Mouse (Mus musculus) cerebellum, adult 2 months (tissue): ENCODE data around the gene Vmn2r88. TPM values are rescaled to one million over a fixed set of nuclear protein-coding genes. Genes with fewer than 3 reads are reported as not detected.
"Not testable (repeated sequence)": the region's sequence is repeated elsewhere in the genome, so short reads cannot be mapped to it uniquely, and the experiment has no call there.

Experiments used
- DNase-seq, 2 experiments: peaks; one replicate each; pipeline ENCODE4 v3.0.0; 2021
- H3K27ac ChIP-seq: fragments of 200-500 bp; 2 replicates; pipeline ENCODE4 v1.5.1; 2012; ENCODE audit warnings: low read length, control low read depth, inconsistent platforms; ENCODE audit not compliant: insufficient read depth
- H3K27me3 ChIP-seq: fragments of 200-500 bp; 2 replicates; pipeline ENCODE4 v1.6.1; 2012; ENCODE audit warnings: inconsistent platforms, mild to moderate bottlenecking, low read length, moderate library complexity; ENCODE audit not compliant: control insufficient read depth, insufficient read depth
- H3K4me1 ChIP-seq: fragments of 200-500 bp; 2 replicates; pipeline ENCODE4 v1.6.1; 2011; ENCODE audit warnings: low read length; ENCODE audit not compliant: control insufficient read depth, insufficient read depth
- H3K4me3 ChIP-seq: fragments of 200-500 bp; replicated peaks from 2 replicates; pipeline ENCODE3; 2011; ENCODE audit warnings: mild to moderate bottlenecking, low read depth, low read length, control low read depth; ENCODE audit not compliant: insufficient read depth
- CTCF ChIP-seq: fragments of 200-500 bp; IDR thresholded peaks from 2 replicates; pipeline ENCODE4 v1.5.1; 2011; ENCODE audit warnings: low read depth, mild to moderate bottlenecking, control low read depth, low read length, moderate library complexity, borderline replicate concordance; ENCODE audit not compliant: insufficient read depth
- POLR2A ChIP-seq: fragments of 200-500 bp; IDR thresholded peaks from 2 replicates; pipeline ENCODE4 v1.6.1; 2011; ENCODE audit warnings: low read length, control low read depth, borderline replicate concordance; ENCODE audit not compliant: insufficient read depth
- WGBS: fragments of 180-500 bp; shearing (Covaris S2); methylation state at CpG from one replicate; pipeline ENCODE4 v1.1.7; 2018; 5-methylcytosine and 5-hydroxymethylcytosine counted together
- polyA plus RNA-seq: library from polyadenylated mRNA; depleted of rRNA; stranded (reverse); fragments of >200 nt; gene quantifications from 2 replicates; pipeline ENCODE4 v1.2.3, GENCODE M21; 2012; rRNA removed

The Vmn2r88 gene
- polyA plus RNA-seq, 1 experiment = not detected

DNA sequence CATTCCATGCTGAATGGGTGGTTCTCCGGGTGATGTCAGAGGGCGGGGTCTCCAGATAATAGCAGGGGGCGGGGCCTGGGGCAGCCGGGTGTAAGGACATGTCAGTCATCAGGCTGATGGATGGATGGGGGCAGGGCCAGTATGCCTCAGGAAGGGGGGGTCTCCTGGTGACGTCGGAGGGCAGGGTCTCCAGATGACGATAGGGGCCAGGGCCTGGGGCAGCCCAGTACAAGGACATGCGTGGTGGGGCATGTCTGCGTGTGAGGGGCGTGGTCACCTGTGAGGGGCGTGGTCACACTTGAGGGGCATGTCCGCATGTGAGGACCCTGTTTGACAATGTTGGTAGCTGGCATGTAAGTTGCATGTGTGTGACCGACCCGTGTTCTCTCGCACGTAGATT lies 23.9 kb downstream of the Vmn2r88 start:
- Histone ChIP-seq H3K27ac (no peak overlapping the region), H3K27me3 (no peaks in the 10 kb centered on the region), H3K4me1 (no peaks in the 10 kb centered on the region), H3K4me3 (no peak overlapping the region)
- TF ChIP-seq CTCF = no peak
- TF ChIP-seq POLR2A = no peak
- no peak for DNase-seq
- WGBS = 97% methylated on average over 16 of the region's 16 CpGs

GRCm38 (mm10) chr14:51435020-51435419 lies 24.4 kb downstream of the Vmn2r88 start:
- WGBS = 97% methylated on average over 26 of the region's 26 CpGs
- Histone ChIP-seq H3K27me3 (no peaks in the 10 kb centered on the region), H3K4me3 (no peak overlapping the region), H3K4me1 (no peaks in the 10 kb centered on the region), H3K27ac (no peak overlapping the region)
- no peak for DNase-seq
- no peak for TF ChIP-seq CTCF
- TF ChIP-seq POLR2A = no peak

- no peak for DNase-seq
- TF ChIP-seq POLR2A (no peak), CTCF (no peak)
- WGBS = 74% methylated on average over 4 of the region's 4 CpGs
- Histone ChIP-seq H3K4me3 (no peak overlapping the region), H3K4me1 (no peaks in the 10 kb centered on the region), H3K27me3 (no peaks in the 10 kb centered on the region), H3K27ac (no peak overlapping the region)
Observed at GRCm38 (mm10) chr14:51438955-51439354, 28.3 kb downstream of the Vmn2r88 start.

DNA sequence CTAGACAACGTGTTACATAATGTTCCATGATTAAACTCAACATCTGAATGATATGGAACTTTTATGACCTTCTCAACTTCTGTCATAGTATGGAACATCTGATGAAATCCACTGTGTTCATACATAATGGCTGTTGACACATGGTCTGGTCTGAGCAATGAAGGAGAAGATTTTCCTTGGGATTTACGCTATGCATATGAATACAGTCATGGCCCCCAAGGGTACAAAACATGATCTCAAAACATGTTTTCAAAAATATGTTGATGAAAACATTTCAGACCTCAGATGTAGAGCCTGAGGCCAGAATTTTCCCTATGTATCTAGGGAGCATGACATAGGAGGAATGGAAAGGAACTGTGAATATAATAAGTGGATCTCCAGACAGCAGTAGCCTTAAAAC lies 40.9 kb downstream of the Vmn2r88 start, which contains the start of gene Vmn2r89:
Gene Vmn2r89, plus strand, starts transcription at position 301 of the 400 bp plus-strand sequence.
- DNase-seq, H3K4me1 ChIP-seq, H3K27me3 ChIP-seq, H3K27ac ChIP-seq, H3K4me3 ChIP-seq: not testable (repeated sequence)
- WGBS = 72% methylated on average over 2 of the region's 2 CpGs

Other genes starting within 250 kb of the Vmn2r88 start
- not detected in 2 replicates for gene Rnase2b, start 248.6 kb upstream of the Vmn2r88 start, polyA plus RNA-seq
- gene Ang2, start 211.7 kb upstream of the Vmn2r88 start, polyA plus RNA-seq = not detected in 2 replicates
- gene Ear14, start 207.4 kb upstream of the Vmn2r88 start, polyA plus RNA-seq = not detected in 2 replicates
- gene Rnase2a, start 154.7 kb upstream of the Vmn2r88 start, polyA plus RNA-seq = not detected in 2 replicates
- not detected in 2 replicates for gene Gm7247, start 49.1 kb upstream of the Vmn2r88 start, polyA plus RNA-seq
- not detected in 2 replicates for gene Vmn2r89, start 41.0 kb downstream of the Vmn2r88 start, polyA plus RNA-seq
- not detected in 2 replicates for gene Gm5622, start 142.0 kb downstream of the Vmn2r88 start, polyA plus RNA-seq
- gene Gm17175, start 163.2 kb downstream of the Vmn2r88 start, polyA plus RNA-seq = not detected in 2 replicates
- not detected in 2 replicates for gene Gm17174, start 181.3 kb downstream of the Vmn2r88 start, polyA plus RNA-seq
- not detected in 2 replicates for gene Gm17078, start 200.5 kb downstream of the Vmn2r88 start, polyA plus RNA-seq
- gene Gm4181, start 224.8 kb downstream of the Vmn2r88 start, polyA plus RNA-seq = not detected in 2 replicates